Mouse (Mus musculus): ENCODE results near the gene Rpp30. TPM values are rescaled to one million over a fixed set of nuclear protein-coding genes. Genes with fewer than 3 reads are reported as not detected.

Rpp30 gene
- polyA plus RNA-seq, 1 experiment: 0.84 TPM

GRCm38 (mm10) chr19:36119783-36120471 is 36.4 kb downstream of the Rpp30 start, which contains the start of gene Ankrd1:
TSS of gene Ankrd1 (minus strand) at chr19:36120099.
- H3K27me3 ChIP-seq (ENCODE audit: control insufficient read depth): no peaks in the 10 kb centered on the region
- no peaks in the 10 kb centered on the region for H3K36me3 ChIP-seq (ENCODE audit: control insufficient read depth)
- H3K4me3 ChIP-seq (replicated peaks): no peak within 1 kb of the TSS
- no peak for TF ChIP-seq GATA1 (IDR thresholded peaks at IDR 0.05; ENCODE audit: low read length)
- TF ChIP-seq TAL1 (IDR thresholded peaks at IDR 0.05; ENCODE audit: low read length): no peak
- H3K9me3 ChIP-seq (ENCODE audit: control insufficient read depth, low read length): peaks cover 4% of the 10 kb centered on the region; the same call in 1 of the 2 replicates
- no peaks in the 10 kb centered on the region for H3K4me1 ChIP-seq (ENCODE audit: control insufficient read depth)

- Histone ChIP-seq H3K4me3 (replicated peaks) (no peak overlapping the region), H3K36me3 (ENCODE audit: control insufficient read depth) (no peaks in the 10 kb centered on the region), H3K4me1 (ENCODE audit: control insufficient read depth) (no peaks in the 10 kb centered on the region), H3K27me3 (ENCODE audit: control insufficient read depth) (no peaks in the 10 kb centered on the region), H3K9me3 (ENCODE audit: control insufficient read depth, low read length) (peaks cover 4% of the 10 kb centered on the region; the same call in 1 of the 2 replicates)
- TF ChIP-seq GATA1 (IDR thresholded peaks at IDR 0.05; ENCODE audit: low read length) (no peak), TAL1 (IDR thresholded peaks at IDR 0.05; ENCODE audit: low read length) (no peak)
Observed at GRCm38 (mm10) chr19:36124203-36124602, 40.7 kb downstream of the Rpp30 start.

GRCm38 (mm10) chr19:36128440-36128839 is 44.9 kb downstream of the Rpp30 start:
- Histone ChIP-seq H3K27me3 (ENCODE audit: control insufficient read depth) (no peaks in the 10 kb centered on the region), H3K4me3 (replicated peaks) (no peak overlapping the region), H3K9me3 (ENCODE audit: control insufficient read depth, low read length) (peaks cover 4% of the 10 kb centered on the region; the same call in 1 of the 2 replicates), H3K36me3 (ENCODE audit: control insufficient read depth) (no peaks in the 10 kb centered on the region), H3K4me1 (ENCODE audit: control insufficient read depth) (no peaks in the 10 kb centered on the region)
- no peak for TF ChIP-seq TAL1 (IDR thresholded peaks at IDR 0.05; ENCODE audit: low read length)
- no peak for TF ChIP-seq GATA1 (IDR thresholded peaks at IDR 0.05; ENCODE audit: low read length)

- no peaks in the 10 kb centered on the region for H3K27me3 ChIP-seq (ENCODE audit: control insufficient read depth)
- H3K4me1 ChIP-seq (ENCODE audit: control insufficient read depth): no peaks in the 10 kb centered on the region
- no peak overlapping the region for H3K4me3 ChIP-seq (replicated peaks)
- H3K36me3 ChIP-seq (ENCODE audit: control insufficient read depth): no peaks in the 10 kb centered on the region
- H3K9me3 ChIP-seq (ENCODE audit: control insufficient read depth, low read length): no peaks in the 10 kb centered on the region
- TF ChIP-seq TAL1 (IDR thresholded peaks at IDR 0.05; ENCODE audit: low read length): no peak
- TF ChIP-seq GATA1 (IDR thresholded peaks at IDR 0.05; ENCODE audit: low read length): no peak
Observed at GRCm38 (mm10) chr19:36129213-36129612, 45.7 kb downstream of the Rpp30 start.

- Histone ChIP-seq H3K4me3 (replicated peaks) (no peak overlapping the region), H3K36me3 (ENCODE audit: control insufficient read depth) (no peaks in the 10 kb centered on the region), H3K9me3 (ENCODE audit: control insufficient read depth, low read length) (no peaks in the 10 kb centered on the region), H3K27me3 (ENCODE audit: control insufficient read depth) (no peaks in the 10 kb centered on the region), H3K4me1 (ENCODE audit: control insufficient read depth) (no peaks in the 10 kb centered on the region)
- TF ChIP-seq GATA1 (IDR thresholded peaks at IDR 0.05; ENCODE audit: low read length) (no peak), TAL1 (IDR thresholded peaks at IDR 0.05; ENCODE audit: low read length) (no peak)
Observed at GRCm38 (mm10) chr19:36129643-36130042, 46.1 kb downstream of the Rpp30 start.

- TF ChIP-seq TAL1 (IDR thresholded peaks at IDR 0.05; ENCODE audit: low read length) (no peak), GATA1 (IDR thresholded peaks at IDR 0.05; ENCODE audit: low read length) (no peak)
- no peaks in the 10 kb centered on the region for H3K27me3 ChIP-seq (ENCODE audit: control insufficient read depth)
- H3K9me3 ChIP-seq (ENCODE audit: control insufficient read depth, low read length): no peaks in the 10 kb centered on the region
- H3K4me1 ChIP-seq (ENCODE audit: control insufficient read depth): no peaks in the 10 kb centered on the region
- no peak overlapping the region for H3K4me3 ChIP-seq (replicated peaks)
- H3K36me3 ChIP-seq (ENCODE audit: control insufficient read depth): no peaks in the 10 kb centered on the region
Observed at GRCm38 (mm10) chr19:36130181-36130580, 46.7 kb downstream of the Rpp30 start.

GRCm38 (mm10) chr19:36131990-36132389 is 48.5 kb downstream of the Rpp30 start:
- Histone ChIP-seq H3K27me3 (ENCODE audit: control insufficient read depth) (no peaks in the 10 kb centered on the region), H3K4me1 (ENCODE audit: control insufficient read depth) (no peaks in the 10 kb centered on the region), H3K9me3 (ENCODE audit: control insufficient read depth, low read length) (no peaks in the 10 kb centered on the region), H3K36me3 (ENCODE audit: control insufficient read depth) (no peaks in the 10 kb centered on the region), H3K4me3 (replicated peaks) (no peak overlapping the region)
- TF ChIP-seq GATA1 (IDR thresholded peaks at IDR 0.05; ENCODE audit: low read length) (no peak), TAL1 (IDR thresholded peaks at IDR 0.05; ENCODE audit: low read length) (no peak)

GRCm38 (mm10) chr19:36133064-36133463 is 49.5 kb downstream of the Rpp30 start:
- no peak overlapping the region for H3K4me3 ChIP-seq (replicated peaks)
- H3K27me3 ChIP-seq (ENCODE audit: control insufficient read depth): no peaks in the 10 kb centered on the region
- H3K9me3 ChIP-seq (ENCODE audit: control insufficient read depth, low read length): no peaks in the 10 kb centered on the region
- TF ChIP-seq TAL1 (IDR thresholded peaks at IDR 0.05; ENCODE audit: low read length): no peak
- TF ChIP-seq GATA1 (IDR thresholded peaks at IDR 0.05; ENCODE audit: low read length): no peak
- no peaks in the 10 kb centered on the region for H3K36me3 ChIP-seq (ENCODE audit: control insufficient read depth)
- no peaks in the 10 kb centered on the region for H3K4me1 ChIP-seq (ENCODE audit: control insufficient read depth)

GRCm38 (mm10) chr19:36133731-36134130 is 50.2 kb downstream of the Rpp30 start:
- Histone ChIP-seq H3K27me3 (ENCODE audit: control insufficient read depth) (no peaks in the 10 kb centered on the region), H3K9me3 (ENCODE audit: control insufficient read depth, low read length) (no peaks in the 10 kb centered on the region), H3K4me3 (replicated peaks) (no peak overlapping the region), H3K36me3 (ENCODE audit: control insufficient read depth) (no peaks in the 10 kb centered on the region), H3K4me1 (ENCODE audit: control insufficient read depth) (no peaks in the 10 kb centered on the region)
- TF ChIP-seq TAL1 (IDR thresholded peaks at IDR 0.05; ENCODE audit: low read length) (no peak), GATA1 (IDR thresholded peaks at IDR 0.05; ENCODE audit: low read length) (no peak)

Data from erythroblast, embryonic 14.5 days (primary cell).